Mouse (Mus musculus): ENCODE measurements around the gene Atp5l.

DNA sequence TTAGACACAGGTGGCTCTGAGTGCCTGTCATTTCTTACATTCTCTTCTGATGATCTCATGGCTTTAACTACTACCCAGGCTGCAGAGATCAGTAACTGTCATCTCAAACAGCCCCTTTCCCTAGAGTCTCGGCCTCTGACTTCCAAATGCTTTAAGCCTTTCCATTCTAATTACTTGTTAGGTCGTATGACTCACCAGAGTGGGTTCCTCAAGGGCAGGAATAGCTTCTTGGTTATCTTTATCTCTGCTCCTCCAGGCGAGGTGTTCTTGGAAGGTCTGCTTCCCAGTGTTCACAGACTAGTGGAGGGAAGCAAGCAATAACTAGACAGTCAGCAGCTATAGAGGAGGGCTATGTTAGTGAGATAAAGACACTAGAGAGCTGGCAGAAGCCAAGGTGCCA lies 27.9 kb downstream of the Atp5l start:
- TF ChIP-seq POLR2A (IDR thresholded peaks at IDR 0.05; ENCODE audit: insufficient read depth, low read length) (no peak), CTCF (IDR thresholded peaks at IDR 0.05; ENCODE audit: low read depth, low read length) (no peak), EP300 (IDR thresholded peaks at IDR 0.05; ENCODE audit: insufficient read depth, low read depth, low read length) (no peak)

All from ES-Bruce4 (cell line).